Mouse (Mus musculus): ENCODE measurements at regions not wholly inside any gene's neighbourhood (a gene's known extent, or its start where the extent isn't known, plus 50 kb on each side); places are given as distances from the start of the nearest gene placed in this dataset.

GRCm38 (mm10) chr2:10978772-10979171, 193.1 kb upstream of the Prkcq start:
- TF ChIP-seq CTCF (IDR thresholded peaks at IDR 0.05; ENCODE audit: control insufficient read depth, insufficient read depth, low read length) (no peak), POLR2A (IDR thresholded peaks at IDR 0.05; ENCODE audit: borderline replicate concordance, control insufficient read depth, low read depth, low read length) (no peak)

Measured in bone marrow, adult 2 months (tissue).